Mouse (Mus musculus): ENCODE measurements around the gene Il15ra.

DNA sequence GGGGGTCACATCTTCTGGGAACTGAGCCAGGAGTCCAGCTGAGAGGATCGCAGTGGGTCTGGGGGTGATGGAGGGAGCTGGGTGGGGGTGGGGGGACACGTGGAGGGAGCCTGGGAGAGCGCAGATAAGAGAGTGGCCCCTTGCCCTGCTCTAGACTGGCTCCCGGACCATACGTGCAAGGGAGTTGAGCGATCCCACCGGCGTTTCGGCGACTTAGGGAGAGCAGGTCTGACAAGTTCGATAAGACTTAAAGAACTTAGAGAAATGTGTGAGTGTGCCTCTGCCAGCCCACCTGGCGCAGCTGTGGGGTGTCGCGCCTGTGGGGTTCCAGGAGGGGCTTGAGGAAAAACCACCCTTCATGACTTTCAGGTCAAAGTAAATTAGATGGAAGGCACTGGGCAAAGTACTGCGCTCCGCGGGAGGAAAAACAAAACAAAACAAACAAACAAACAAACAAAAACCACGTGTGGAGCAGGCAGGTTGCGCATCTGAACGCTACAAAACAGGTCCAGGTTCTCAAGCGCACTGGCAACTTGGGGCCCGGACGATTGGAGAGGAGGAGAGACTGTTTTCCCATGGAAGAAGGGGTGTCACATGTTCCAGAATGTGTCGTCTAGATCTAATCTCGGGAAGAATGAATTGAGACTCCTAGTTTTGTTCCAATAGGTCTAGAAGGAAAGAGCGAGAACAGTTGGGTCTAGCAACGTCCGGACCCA, 1.1 kb downstream of the Il15ra start:
- no peak for TF ChIP-seq POLR2A (IDR thresholded peaks at IDR 0.05; ENCODE audit: low read depth, low read length)
- no peak for TF ChIP-seq CTCF (IDR thresholded peaks at IDR 0.05; ENCODE audit: extremely low read depth, insufficient read depth, insufficient read length, insufficient replicate concordance)

Data from spleen, adult 2 months (tissue).